Mouse (Mus musculus) liver, postnatal 0 days (tissue): ENCODE data around the gene Tent5b. TPM values are rescaled to one million over a fixed set of nuclear protein-coding genes. Genes with fewer than 3 reads are reported as not detected.
A peak's percentile ranks its signal among the peaks of the same experiment; 100 is the strongest.

Experiments used
- ATAC-seq: fragments of 200-750 bp; cut with Nextera tagmentation; 2 replicates; pipeline ENCODE4 v1.8.0; 2017; ENCODE audit warnings: mild to moderate bottlenecking, moderate library complexity
- DNase-seq: peaks from one replicate; pipeline ENCODE4 v3.0.0-alpha.2; 2016
- H3K27ac ChIP-seq: fragments of 300-500 bp; sonication (generic); 2 replicates; pipeline ENCODE4 v1.5.1; 2014; ENCODE audit warnings: antibody characterized with exemption, moderate library complexity, mild to moderate bottlenecking, low read depth
- H3K27me3 ChIP-seq: fragments of 300-500 bp; sonication (generic); 2 replicates; pipeline ENCODE4 v1.6.1; 2014; ENCODE audit warnings: low read length, control low read depth, mixed read lengths; ENCODE audit not compliant: insufficient read depth
- H3K36me3 ChIP-seq: fragments of 300-500 bp; sonication (generic); replicated peaks from 2 replicates; pipeline ENCODE4 v1.6.1; 2014; ENCODE audit warnings: mild to moderate bottlenecking, control low read depth, low read length, moderate library complexity, mixed read lengths; ENCODE audit not compliant: insufficient read depth
- H3K4me1 ChIP-seq: fragments of 300-500 bp; sonication (generic); 2 replicates; pipeline ENCODE4 v1.6.1; 2014; ENCODE audit warnings: antibody characterized with exemption, mild to moderate bottlenecking, control low read depth; ENCODE audit not compliant: insufficient read depth
- H3K4me2 ChIP-seq: fragments of 300-500 bp; sonication (generic); 2 replicates; pipeline ENCODE4 v1.6.1; 2014; ENCODE audit warnings: low read depth, mild to moderate bottlenecking, low read length, moderate library complexity, mixed read lengths
- H3K4me3 ChIP-seq: fragments of 300-500 bp; sonication (generic); 2 replicates; pipeline ENCODE4 v1.5.1; 2014; ENCODE audit warnings: low read depth, low read length
- H3K9ac ChIP-seq: fragments of 300-500 bp; sonication (generic); replicated peaks from 2 replicates; pipeline ENCODE4 v1.6.1; 2014; ENCODE audit warnings: mild to moderate bottlenecking, moderate library complexity
- H3K9me3 ChIP-seq: fragments of 300-500 bp; sonication (generic); 2 replicates; pipeline ENCODE4 v1.6.1; 2016; ENCODE audit warnings: mild to moderate bottlenecking, control low read depth, low read length, mixed read lengths
- CTCF ChIP-seq: sonication (generic); IDR thresholded peaks from 2 replicates; pipeline ENCODE4 v1.5.1; 2016; ENCODE audit warnings: antibody characterized with exemption, low read depth
- EP300 ChIP-seq: IDR thresholded peaks from 2 replicates; pipeline ENCODE4 v1.6.1; 2016; ENCODE audit warnings: antibody characterized with exemption, low read depth, mild to moderate bottlenecking
- WGBS: fragments of 180-500 bp; shearing (Covaris S2); extraction: QIAGEN DNeasy Blood & Tissue Kit; methylation state at CpG from one replicate; pipeline ENCODE4 v1.1.7; 2014; ENCODE audit not compliant: insufficient replicate concordance; 5-methylcytosine and 5-hydroxymethylcytosine counted together
- polyA plus RNA-seq: library from polyadenylated mRNA; unstranded; fragments of >200 nt; fragmentation: Nextera tagmentation; extraction: Ambion mirVana; gene quantifications from 2 replicates; pipeline ENCODE4 v1.2.1, GENCODE M21; 2015

Gene Tent5b
- polyA plus RNA-seq, 1 experiment from 2014 or later = 0.08 TPM

- DNase-seq = peak; percentile 65
- H3K27ac ChIP-seq = no peak overlapping the region
- H3K36me3 ChIP-seq = no peaks in the 10 kb centered on the region
- TF ChIP-seq CTCF = peak; percentile 89
- no peak for TF ChIP-seq EP300
- WGBS = 25% methylated on average over 13 of the region's 13 CpGs
- no peaks in the 10 kb centered on the region for H3K9me3 ChIP-seq
- H3K27me3 ChIP-seq = no peaks in the 10 kb centered on the region
- no peak overlapping the region for H3K9ac ChIP-seq
- no peak overlapping the region for H3K4me2 ChIP-seq
- H3K4me3 ChIP-seq = no peak overlapping the region
- no peaks in the 10 kb centered on the region for H3K4me1 ChIP-seq
- no peak for ATAC-seq
Measured at GRCm38 (mm10) chr4:133449726-133450125, 30.2 kb upstream of the Tent5b start.

GRCm38 (mm10) chr4:133451536-133451935 is 28.4 kb upstream of the Tent5b start:
- DNase-seq (peak; percentile 88), ATAC-seq (no peak)
- no peaks in the 10 kb centered on the region for H3K36me3 ChIP-seq
- no peaks in the 10 kb centered on the region for H3K9me3 ChIP-seq
- no peak overlapping the region for H3K4me2 ChIP-seq
- 7% methylated on average over 10 of the region's 10 CpGs for WGBS
- H3K4me3 ChIP-seq = no peak overlapping the region
- H3K4me1 ChIP-seq = no peaks in the 10 kb centered on the region
- peak; percentile 97 for TF ChIP-seq CTCF
- TF ChIP-seq EP300 = no peak
- no peak overlapping the region for H3K27ac ChIP-seq
- H3K27me3 ChIP-seq = no peaks in the 10 kb centered on the region
- H3K9ac ChIP-seq = no peak overlapping the region

DNA sequence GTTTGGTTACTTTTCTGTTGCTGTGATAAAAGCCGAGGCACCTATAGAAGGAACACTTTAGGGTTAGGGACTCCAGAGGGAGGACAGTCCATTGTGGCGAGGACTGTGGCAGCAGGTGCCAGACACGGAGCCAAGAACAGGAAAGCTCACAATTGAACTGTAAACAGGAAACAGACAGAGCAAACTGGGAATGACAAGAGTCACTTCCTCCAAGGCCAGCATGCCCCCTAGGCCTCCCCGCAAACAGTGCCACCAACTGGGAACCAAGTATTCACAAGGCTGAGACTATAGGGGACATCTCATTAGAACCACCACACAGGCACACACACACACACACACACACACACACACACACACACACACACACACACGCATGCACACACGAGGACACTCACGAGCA is 27.5 kb upstream of the Tent5b start:
- no peak overlapping the region for H3K27ac ChIP-seq
- H3K36me3 ChIP-seq = no peaks in the 10 kb centered on the region
- WGBS = 55% methylated on average over 7 of the region's 7 CpGs
- H3K27me3 ChIP-seq = no peaks in the 10 kb centered on the region
- H3K9ac ChIP-seq = no peak overlapping the region
- TF ChIP-seq CTCF = no peak
- no peak for TF ChIP-seq EP300
- ATAC-seq = no peak
- no peaks in the 10 kb centered on the region for H3K4me1 ChIP-seq
- no peak overlapping the region for H3K4me2 ChIP-seq
- DNase-seq = no peak
- H3K9me3 ChIP-seq = no peaks in the 10 kb centered on the region
- H3K4me3 ChIP-seq = no peak overlapping the region

DNA sequence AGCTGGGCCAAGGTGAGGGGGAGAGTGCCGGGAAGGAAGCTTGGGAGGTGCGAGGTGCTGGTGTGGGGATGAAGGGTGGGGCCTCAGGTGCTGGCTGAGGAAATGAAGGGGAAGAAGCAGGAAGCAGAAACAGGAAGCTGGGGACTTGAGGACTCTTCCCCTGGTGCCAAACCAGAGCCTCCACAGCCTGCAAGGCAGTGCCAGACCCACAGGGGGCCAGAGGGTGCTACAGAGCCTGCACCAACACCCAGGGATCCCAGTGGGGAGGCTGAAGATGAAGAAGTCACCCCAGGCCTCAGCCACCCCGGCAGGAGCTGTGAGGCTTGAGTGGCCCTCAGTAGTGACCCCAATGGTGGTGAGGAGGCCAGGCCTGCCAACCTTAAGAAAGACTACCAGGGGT is 21.9 kb upstream of the Tent5b start:
- DNase-seq (peak; percentile 41), ATAC-seq (0 out of 2 replicates have a peak, but pooled peaks have one; percentile 19)
- H3K4me3 ChIP-seq = no peak overlapping the region
- WGBS = 34% methylated on average over 3 of the region's 3 CpGs
- no peak overlapping the region for H3K4me2 ChIP-seq
- no peaks in the 10 kb centered on the region for H3K9me3 ChIP-seq
- H3K36me3 ChIP-seq = no peaks in the 10 kb centered on the region
- no peak overlapping the region for H3K9ac ChIP-seq
- H3K4me1 ChIP-seq = no peaks in the 10 kb centered on the region
- no peak overlapping the region for H3K27ac ChIP-seq
- TF ChIP-seq CTCF (peak; percentile 36; the same call in 1 of the 2 replicates), EP300 (no peak)
- H3K27me3 ChIP-seq = no peaks in the 10 kb centered on the region

DNA sequence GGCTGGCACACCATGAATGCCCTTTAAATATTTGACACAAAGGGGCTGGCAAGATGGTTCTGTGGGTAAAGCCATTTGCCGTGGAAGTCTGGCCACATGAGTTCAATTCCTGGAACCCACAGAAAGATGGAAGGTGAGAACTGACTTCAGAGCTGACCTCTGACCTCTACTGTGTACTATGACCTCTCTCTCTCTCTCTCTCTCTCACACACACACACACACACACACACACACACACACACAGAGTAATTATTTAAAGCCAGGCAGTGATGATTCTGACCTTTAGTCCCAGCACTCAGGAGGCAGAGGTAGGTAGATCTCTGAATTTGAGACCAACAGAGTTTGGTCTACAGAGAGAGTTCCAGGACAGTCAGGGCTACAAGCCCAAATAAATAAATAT is 19.9 kb upstream of the Tent5b start:
- Histone ChIP-seq H3K9ac (no peak overlapping the region), H3K4me3 (no peak overlapping the region), H3K9me3 (no peaks in the 10 kb centered on the region), H3K4me2 (no peak overlapping the region), H3K4me1 (no peaks in the 10 kb centered on the region), H3K36me3 (no peaks in the 10 kb centered on the region), H3K27me3 (no peaks in the 10 kb centered on the region), H3K27ac (no peak overlapping the region)
- TF ChIP-seq EP300 (no peak), CTCF (no peak)
- ATAC-seq (no peak), DNase-seq (no peak)
- 68% methylated on average over 1 of the region's 1 CpGs for WGBS

- Histone ChIP-seq H3K4me1 (no peaks in the 10 kb centered on the region), H3K36me3 (no peaks in the 10 kb centered on the region), H3K27ac (no peak overlapping the region), H3K4me2 (no peak overlapping the region), H3K9ac (no peak overlapping the region), H3K4me3 (no peak overlapping the region), H3K27me3 (no peaks in the 10 kb centered on the region), H3K9me3 (no peaks in the 10 kb centered on the region)
- 63% methylated on average over 5 of the region's 5 CpGs for WGBS
- no peak for TF ChIP-seq EP300
- 0 out of 2 replicates have a peak, but pooled peaks have one; percentile 6 for TF ChIP-seq CTCF
- no peak for ATAC-seq
- no peak for DNase-seq
Measured at GRCm38 (mm10) chr4:133460796-133461325, 19.1 kb upstream of the Tent5b start.

GRCm38 (mm10) chr4:133461362-133461761 is 18.6 kb upstream of the Tent5b start:
- 80% methylated on average over 4 of the region's 4 CpGs for WGBS
- no peak overlapping the region for H3K4me2 ChIP-seq
- no peaks in the 10 kb centered on the region for H3K36me3 ChIP-seq
- H3K9ac ChIP-seq = no peak overlapping the region
- no peak overlapping the region for H3K4me3 ChIP-seq
- H3K27ac ChIP-seq = no peak overlapping the region
- H3K27me3 ChIP-seq = no peaks in the 10 kb centered on the region
- no peaks in the 10 kb centered on the region for H3K9me3 ChIP-seq
- TF ChIP-seq EP300 (no peak), CTCF (no peak)
- H3K4me1 ChIP-seq = no peaks in the 10 kb centered on the region
- DNase-seq (no peak), ATAC-seq (no peak)
